Mouse (Mus musculus) liver, adult 2 months (tissue): Measurements from ENCODE around the gene Cep290. TPM values are rescaled to one million over a fixed set of nuclear protein-coding genes. Genes with fewer than 3 reads are reported as not detected.

ENCODE experiments used
- DNase-seq: peaks from one replicate; pipeline ENCODE4 v3.0.0-alpha.2; 2011; ENCODE audit warnings: low read depth, low spot score; ENCODE audit errors: extremely low read depth
- H3K27ac ChIP-seq: fragments of 200-500 bp; replicated peaks from 2 replicates; pipeline ENCODE4 v1.5.1; 2012; ENCODE audit warnings: low read depth, mild to moderate bottlenecking, control low read depth, inconsistent platforms, low read length; ENCODE audit not compliant: insufficient read depth
- H3K27me3 ChIP-seq: fragments of 200-500 bp; 2 replicates; pipeline ENCODE4 v1.6.1; 2012; ENCODE audit warnings: mild to moderate bottlenecking, moderate library complexity, low read length, inconsistent platforms; ENCODE audit not compliant: control insufficient read depth, insufficient read depth
- H3K36me3 ChIP-seq: fragments of 200-500 bp; 2 replicates; pipeline ENCODE4 v1.6.1; 2012; ENCODE audit warnings: low read length, inconsistent platforms; ENCODE audit not compliant: control insufficient read depth, insufficient read depth
- H3K4me1 ChIP-seq: fragments of 200-500 bp; 2 replicates; pipeline ENCODE4 v1.6.1; 2011; ENCODE audit warnings: low read length; ENCODE audit not compliant: control insufficient read depth, insufficient read depth
- H3K4me3 ChIP-seq: fragments of 200-500 bp; 2 replicates; pipeline ENCODE4 v1.5.1; 2011; ENCODE audit warnings: low read depth, mild to moderate bottlenecking, control low read depth, low read length, moderate library complexity; ENCODE audit not compliant: insufficient read depth
- H3K79me2 ChIP-seq: fragments of 200-500 bp; 2 replicates; pipeline ENCODE4 v1.6.1; 2012; ENCODE audit warnings: inconsistent platforms, mild to moderate bottlenecking, low read length, moderate library complexity; ENCODE audit not compliant: control insufficient read depth, insufficient read depth
- H3K9ac ChIP-seq: fragments of 200-500 bp; 2 replicates; pipeline ENCODE4 v1.6.1; 2012; ENCODE audit warnings: low read depth, mild to moderate bottlenecking, control low read depth, inconsistent platforms, low read length
- CTCF ChIP-seq: fragments of 200-500 bp; IDR thresholded peaks from 2 replicates; pipeline ENCODE4 v1.5.1; 2011; ENCODE audit warnings: low read depth, low read length, control low read depth
- POLR2A ChIP-seq: fragments of 200-500 bp; IDR thresholded peaks from 2 replicates; pipeline ENCODE4 v1.6.1; 2011; ENCODE audit warnings: low read length, control low read depth; ENCODE audit not compliant: insufficient read depth; ENCODE audit errors: extremely low read depth
- WGBS: fragments of 180-500 bp; shearing (Covaris S2); methylation state at CpG from one replicate; pipeline ENCODE4 v1.1.7; 2018; 5-methylcytosine and 5-hydroxymethylcytosine counted together
- polyA plus RNA-seq: library from polyadenylated mRNA; depleted of rRNA; stranded (reverse); fragments of >200 nt; gene quantifications from 2 replicates; pipeline ENCODE4 v1.2.3, GENCODE M21; 2012
- total RNA-seq: library from RNA; depleted of rRNA; stranded (reverse); fragments of >200 nt; gene quantifications from 2 replicates; pipeline ENCODE4 v1.2.3, GENCODE M21; 2014

Cep290 gene
- total and polyA plus RNA-seq, 2 experiments, result 0.10 to 3.0 TPM

DNA sequence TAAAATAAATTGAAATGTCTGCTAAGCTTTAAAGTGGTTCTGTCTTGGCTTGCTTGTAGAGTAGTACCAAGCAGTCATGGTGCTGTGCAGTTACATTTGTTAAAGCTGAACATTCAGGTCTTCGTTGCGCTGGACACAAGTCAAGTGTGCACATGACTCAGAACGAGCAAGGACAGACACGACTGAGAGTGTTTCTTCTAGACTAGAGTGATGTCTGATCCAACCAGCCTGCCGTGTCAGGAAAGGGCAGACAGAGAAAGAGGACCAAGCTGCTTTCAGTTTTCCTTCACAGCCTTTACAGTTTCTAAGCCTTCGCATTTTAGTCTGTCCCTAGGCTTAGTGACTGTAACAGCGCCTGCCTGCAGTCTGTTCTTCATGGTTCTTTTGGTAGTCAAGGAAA is 4.6 kb downstream of the Cep290 start:
- peaks cover 8% of the 10 kb centered on the region; the same call in 1 of the 2 replicates for H3K36me3 ChIP-seq
- 94% methylated on average over 7 of the region's 7 CpGs for WGBS
- no peaks in the 10 kb centered on the region for H3K27me3 ChIP-seq
- H3K4me1 ChIP-seq, result no peaks in the 10 kb centered on the region
- H3K9ac ChIP-seq, result no peak overlapping the region
- H3K79me2 ChIP-seq, result no peaks in the 10 kb centered on the region
- no peak for DNase-seq
- no peak overlapping the region for H3K4me3 ChIP-seq
- H3K27ac ChIP-seq, result no peak overlapping the region
- TF ChIP-seq POLR2A (no peak), CTCF (no peak)

DNA sequence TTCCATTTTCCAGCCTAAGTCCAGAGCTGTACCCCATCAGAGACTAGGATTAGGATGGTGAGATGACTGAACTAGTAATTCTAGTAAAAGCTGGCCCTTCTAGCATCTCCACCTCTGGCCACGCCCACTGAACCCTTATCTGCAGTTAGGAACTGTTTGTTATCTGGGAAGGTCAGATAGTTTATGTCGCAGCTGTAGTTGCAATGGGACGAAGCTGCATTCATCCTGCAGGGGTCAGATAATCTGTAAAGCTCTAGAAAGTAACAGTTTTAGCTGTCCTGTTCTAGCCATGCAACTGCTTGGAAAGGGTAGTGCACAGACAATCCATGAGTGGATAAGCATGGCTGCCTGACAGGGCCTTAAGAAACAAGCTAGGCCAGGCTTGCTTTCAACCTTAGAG is 11.0 kb downstream of the Cep290 start:
- Histone ChIP-seq H3K27ac (no peak overlapping the region), H3K4me3 (no peak overlapping the region), H3K79me2 (no peaks in the 10 kb centered on the region), H3K9ac (no peak overlapping the region), H3K36me3 (peaks cover 22% of the 10 kb centered on the region; the same call in 1 of the 2 replicates), H3K4me1 (no peaks in the 10 kb centered on the region), H3K27me3 (no peaks in the 10 kb centered on the region)
- TF ChIP-seq CTCF (no peak), POLR2A (no peak)
- no peak for DNase-seq
- WGBS, result 73% methylated on average over 3 of the region's 3 CpGs

DNA sequence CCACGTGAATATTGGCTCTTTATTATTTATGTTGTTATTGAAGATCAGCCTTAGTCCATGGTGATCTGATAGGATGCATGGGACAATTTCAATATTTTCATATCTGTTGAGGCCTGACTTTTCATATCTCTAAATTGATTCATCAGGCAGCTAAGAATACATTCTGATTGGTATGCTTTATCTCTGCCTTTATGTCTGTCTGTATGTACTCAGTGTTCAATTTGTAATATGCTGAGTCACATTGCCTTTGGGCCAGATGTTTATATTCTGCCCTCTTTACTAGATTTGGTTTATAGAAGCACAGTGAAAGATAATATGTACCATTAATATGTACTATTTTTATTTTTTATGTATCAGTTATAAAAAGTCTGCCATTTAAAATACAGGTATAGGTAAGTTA is 20.8 kb downstream of the Cep290 start:
- 89% methylated on average over 1 of the region's 1 CpGs for WGBS
- H3K27ac ChIP-seq, result no peak overlapping the region
- H3K4me1 ChIP-seq, result no peaks in the 10 kb centered on the region
- peaks cover 12% of the 10 kb centered on the region for H3K36me3 ChIP-seq
- no peak overlapping the region for H3K9ac ChIP-seq
- DNase-seq, result no peak
- H3K79me2 ChIP-seq, result no peaks in the 10 kb centered on the region
- no peaks in the 10 kb centered on the region for H3K27me3 ChIP-seq
- TF ChIP-seq POLR2A (no peak), CTCF (no peak)
- H3K4me3 ChIP-seq, result no peak overlapping the region

DNA sequence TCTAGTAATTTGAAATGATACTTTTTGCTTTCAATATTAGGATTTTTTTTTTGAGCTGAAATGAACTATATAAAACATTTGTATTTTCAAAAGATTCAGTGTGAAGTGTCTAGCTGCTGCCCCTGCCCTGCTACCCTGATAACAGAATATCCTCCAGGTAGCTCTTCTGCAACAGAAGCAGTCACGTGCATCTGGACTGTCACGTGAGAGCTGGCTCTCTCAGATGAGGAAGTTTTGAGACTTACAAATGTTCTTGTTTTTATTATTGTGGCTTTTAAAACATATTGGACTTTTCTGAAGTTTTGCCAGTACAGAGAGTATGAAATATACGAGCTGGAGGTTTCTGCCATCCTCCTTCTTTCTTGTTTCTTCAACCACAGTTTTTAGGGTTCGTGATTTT is 34.3 kb downstream of the Cep290 start:
- Histone ChIP-seq H3K36me3 (peaks cover 2% of the 10 kb centered on the region), H3K9ac (no peak overlapping the region), H3K27ac (no peak overlapping the region), H3K79me2 (no peaks in the 10 kb centered on the region), H3K27me3 (no peaks in the 10 kb centered on the region), H3K4me3 (no peak overlapping the region), H3K4me1 (no peaks in the 10 kb centered on the region)
- no peak for DNase-seq
- no peak for TF ChIP-seq CTCF
- no peak for TF ChIP-seq POLR2A
- WGBS, result 84% methylated on average over 4 of the region's 4 CpGs

DNA sequence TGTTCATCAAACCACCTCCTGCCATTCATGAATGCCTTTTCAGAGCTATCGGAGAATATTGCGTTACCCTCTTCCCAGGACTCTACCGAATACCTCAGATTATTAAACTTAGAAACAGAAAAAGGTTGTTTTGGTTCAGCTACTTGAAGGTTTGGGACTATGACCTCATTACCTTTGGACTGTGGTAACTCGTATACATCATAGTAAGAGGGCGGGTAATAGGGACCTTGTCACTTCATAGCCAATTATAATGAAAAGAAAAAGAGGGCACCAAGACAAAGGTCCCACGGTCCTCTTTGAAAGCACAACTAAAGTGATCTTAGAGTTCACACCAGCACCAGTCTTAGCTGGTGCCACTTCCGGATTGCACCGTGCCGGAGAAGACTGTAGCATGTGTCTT is 35.0 kb downstream of the Cep290 start:
- TF ChIP-seq POLR2A (no peak), CTCF (no peak)
- Histone ChIP-seq H3K4me3 (no peak overlapping the region), H3K9ac (no peak overlapping the region), H3K27ac (no peak overlapping the region), H3K36me3 (peaks cover 2% of the 10 kb centered on the region), H3K27me3 (no peaks in the 10 kb centered on the region), H3K4me1 (no peaks in the 10 kb centered on the region), H3K79me2 (no peaks in the 10 kb centered on the region)
- DNase-seq, result no peak
- 92% methylated on average over 9 of the region's 9 CpGs for WGBS

DNA sequence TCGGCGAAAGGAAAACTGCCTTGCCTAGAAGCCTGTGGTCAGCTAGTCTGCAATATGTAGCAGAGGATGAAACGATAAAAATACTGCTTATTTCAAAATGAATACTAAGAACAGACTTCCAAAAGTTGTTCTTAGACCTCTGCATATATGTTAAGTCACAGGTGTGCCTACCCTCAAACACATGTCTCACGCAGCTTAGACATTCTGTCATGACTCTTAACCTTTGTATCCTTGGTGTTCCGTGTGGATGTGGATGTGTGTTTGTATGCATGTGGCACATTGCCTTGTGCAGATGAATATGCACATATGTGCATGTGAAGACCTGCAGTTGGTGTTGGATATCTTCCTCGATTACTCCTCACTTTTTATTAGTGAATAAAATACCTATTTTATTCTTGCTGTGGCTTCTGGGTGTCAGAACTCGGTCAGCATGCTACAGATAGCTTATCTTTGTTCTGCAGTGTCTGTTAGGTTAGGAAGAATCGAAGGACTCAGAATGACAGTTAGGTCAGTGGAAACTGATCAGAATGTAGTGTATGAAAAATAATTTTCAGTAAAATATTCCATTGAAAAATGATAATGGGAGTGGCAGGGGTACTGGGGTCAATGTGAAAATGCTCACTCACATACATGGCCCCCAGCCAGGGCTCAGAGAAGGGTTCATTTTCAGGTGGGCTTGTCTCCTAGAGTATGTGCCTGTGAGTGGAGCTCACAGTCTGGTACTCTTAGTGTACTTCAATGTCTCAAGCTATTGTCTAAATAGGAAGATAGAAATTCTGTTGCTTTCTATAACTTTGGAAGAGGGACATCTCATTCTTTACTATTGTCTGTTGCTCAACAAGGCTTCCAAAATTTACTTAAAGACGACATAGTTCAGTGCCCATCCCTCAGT is 37.4 kb downstream of the Cep290 start:
- TF ChIP-seq CTCF, result no peak
- no peak for TF ChIP-seq POLR2A
- Histone ChIP-seq H3K4me3 (no peak overlapping the region), H3K4me1 (no peaks in the 10 kb centered on the region), H3K9ac (no peak overlapping the region), H3K27ac (no peak overlapping the region), H3K36me3 (no peaks in the 10 kb centered on the region; the same call in 1 of the 2 replicates), H3K79me2 (no peaks in the 10 kb centered on the region), H3K27me3 (no peaks in the 10 kb centered on the region)
- WGBS, result 94% methylated on average over 9 of the region's 9 CpGs
- no peak for DNase-seq
